Mouse (Mus musculus): ENCODE measurements at regions not wholly inside any gene's neighbourhood (a gene's known extent, or its start where the extent isn't known, plus 50 kb on each side); places are given as distances from the start of the nearest gene placed in this dataset.

DNA sequence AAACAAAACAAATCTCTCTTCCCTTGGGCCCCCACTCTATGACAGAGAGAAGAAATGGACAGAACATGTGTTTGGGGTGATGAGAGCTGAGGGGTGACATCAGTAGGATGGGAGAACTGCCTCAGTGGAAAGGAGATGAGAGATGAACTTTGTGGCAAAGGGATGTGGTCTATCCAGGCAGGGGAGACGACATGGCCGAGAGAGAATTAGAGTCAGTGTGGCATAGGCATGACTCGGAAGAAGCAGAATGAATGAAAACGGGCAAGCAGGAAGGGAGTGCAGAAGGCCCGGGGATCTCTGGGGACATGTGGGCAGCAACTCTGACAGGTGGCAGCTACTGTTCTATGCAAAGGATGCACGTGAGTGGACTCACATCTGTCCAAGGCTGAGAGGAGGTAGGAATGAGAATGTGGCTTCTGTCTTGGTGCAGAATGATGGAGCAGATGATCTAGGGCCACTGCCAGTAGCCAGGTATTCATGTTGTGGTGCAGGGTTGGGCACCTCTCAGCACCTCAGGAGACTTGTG, 113.4 kb downstream of the Ets2 start:
- DNase-seq (ENCODE audit: low spot score in 2 of 2), result no peak

DNA sequence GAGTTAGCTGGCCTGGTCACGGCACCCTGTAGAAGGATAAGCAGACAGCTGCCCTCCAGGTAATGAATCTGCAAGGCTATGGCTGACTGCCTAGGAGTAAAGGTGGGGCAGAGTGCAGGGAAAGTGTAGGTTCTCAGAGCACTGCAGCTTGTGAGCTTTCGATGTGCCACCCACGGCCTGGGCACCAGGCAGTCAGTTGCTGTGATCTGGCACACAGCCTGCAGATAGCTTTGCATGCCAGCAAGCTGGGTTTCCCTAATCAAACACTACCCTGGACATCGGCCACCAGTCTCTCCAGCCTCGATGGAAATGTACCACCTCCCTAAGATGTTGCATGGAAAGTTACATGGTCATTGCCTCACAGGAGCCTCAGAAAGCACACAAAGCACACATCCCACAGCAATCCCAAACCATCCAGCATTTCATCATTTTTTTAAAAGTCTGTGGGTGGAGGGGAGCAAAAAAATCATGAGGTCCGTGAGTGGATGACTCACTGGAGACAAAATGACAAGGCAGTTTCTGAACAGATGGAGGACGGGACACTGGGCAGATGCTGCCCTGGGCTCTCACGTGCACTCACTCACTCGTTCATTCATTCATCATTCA, 112.7 kb downstream of the Ets2 start:
- DNase-seq (ENCODE audit: low spot score in 2 of 2), result peak; percentile 36 to 50

DNA sequence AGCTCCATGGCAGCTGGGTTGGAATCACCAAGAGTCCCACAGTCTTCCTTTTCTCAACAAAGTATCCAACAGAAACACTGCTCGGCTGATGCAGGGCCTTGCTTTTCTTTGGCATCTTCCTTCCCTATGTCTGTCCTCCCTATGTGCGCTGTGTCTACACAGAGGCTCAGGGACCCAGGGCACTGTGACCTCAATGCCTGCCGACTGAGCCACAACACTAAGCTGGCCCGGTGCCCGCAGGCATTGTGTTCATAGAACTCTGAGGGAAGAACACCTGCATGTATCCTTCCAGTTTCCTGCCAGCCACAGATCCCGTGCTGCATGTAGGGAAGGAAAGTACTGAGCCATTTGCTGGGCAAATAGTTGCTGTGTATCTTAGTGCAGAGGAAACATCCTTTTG, 109.2 kb downstream of the Ets2 start:
- DNase-seq (ENCODE audit: low spot score in 2 of 2), result peak in 1 of 2 experiments; percentile 39

DNA sequence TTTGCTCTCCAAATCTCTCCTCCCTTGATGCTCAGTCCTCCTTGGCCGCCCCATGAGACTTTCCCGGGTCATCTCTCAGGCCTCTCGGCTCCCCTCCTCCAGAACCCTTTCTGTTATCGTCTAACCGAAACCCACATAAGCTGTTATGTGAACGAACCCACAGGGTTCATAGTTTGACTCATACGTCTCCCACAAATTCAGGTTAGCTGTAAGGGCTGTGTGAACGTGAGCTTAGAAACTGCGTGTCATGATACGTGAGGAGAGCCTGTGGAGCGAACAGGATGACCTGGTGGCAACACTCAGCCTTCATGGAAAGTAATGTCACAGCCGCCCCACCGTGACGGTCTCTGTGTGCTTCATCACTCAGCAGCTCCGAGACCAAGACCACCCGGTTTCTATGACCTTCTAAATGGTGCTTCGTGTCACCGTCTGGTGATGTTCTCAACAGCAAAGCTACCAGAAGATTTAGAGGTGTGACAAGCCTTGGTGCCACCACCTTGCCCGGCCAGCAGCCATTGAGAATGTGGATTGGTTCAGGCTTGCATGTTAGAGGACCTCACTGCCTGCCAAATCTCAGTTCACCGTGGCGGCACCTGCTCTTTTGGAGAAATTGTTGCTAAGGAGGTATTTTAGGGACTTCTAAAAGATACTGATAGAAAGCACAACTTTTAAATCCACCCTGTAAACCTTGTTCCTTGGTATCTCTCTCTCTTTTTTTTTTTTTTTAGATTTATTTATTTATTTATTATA, 107.4 kb downstream of the Ets2 start:
- DNase-seq (ENCODE audit: low spot score in 2 of 2), result no peak

DNA sequence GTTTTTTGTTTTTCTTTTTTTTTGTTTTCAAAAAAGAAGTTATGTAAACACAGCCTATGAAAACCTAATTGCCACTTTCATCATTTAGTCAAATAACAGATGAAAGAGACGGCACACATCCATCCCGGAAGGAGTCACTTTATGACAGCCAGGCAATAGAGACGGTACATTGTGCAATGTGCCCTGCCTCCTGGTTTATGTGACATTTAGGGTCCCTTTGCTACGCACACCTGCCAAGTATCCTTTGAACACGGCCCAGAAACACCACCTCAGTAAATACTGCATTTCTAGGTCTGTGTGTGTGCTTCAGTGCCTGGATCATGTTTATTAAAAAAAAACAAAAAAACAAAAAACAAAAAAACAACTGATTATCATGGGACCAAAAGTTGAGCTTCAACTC, 104.6 kb downstream of the Ets2 start:
- no peak for DNase-seq (ENCODE audit: low spot score in 2 of 2)

DNA sequence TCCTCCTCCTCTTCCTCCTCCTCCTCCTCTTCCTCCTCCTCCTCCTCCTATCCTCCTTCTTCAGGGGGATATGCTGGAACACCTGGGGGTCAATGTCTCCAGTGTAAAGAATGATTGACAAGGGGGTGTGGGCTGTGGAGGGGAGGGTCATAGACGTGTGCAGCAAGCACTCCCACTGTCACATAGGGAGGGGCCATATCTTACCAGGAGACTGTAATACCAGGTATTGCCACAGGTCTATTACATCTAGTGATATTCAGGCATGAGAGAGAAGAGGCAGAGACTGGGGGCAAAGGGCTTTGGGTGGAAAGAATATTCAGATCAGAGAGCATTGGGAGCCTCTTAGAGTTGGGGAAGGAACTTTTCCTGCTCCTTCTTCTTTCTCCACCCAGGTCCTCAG, 102.3 kb downstream of the Ets2 start:
- no peak for DNase-seq (ENCODE audit: low spot score in 2 of 2)

DNA sequence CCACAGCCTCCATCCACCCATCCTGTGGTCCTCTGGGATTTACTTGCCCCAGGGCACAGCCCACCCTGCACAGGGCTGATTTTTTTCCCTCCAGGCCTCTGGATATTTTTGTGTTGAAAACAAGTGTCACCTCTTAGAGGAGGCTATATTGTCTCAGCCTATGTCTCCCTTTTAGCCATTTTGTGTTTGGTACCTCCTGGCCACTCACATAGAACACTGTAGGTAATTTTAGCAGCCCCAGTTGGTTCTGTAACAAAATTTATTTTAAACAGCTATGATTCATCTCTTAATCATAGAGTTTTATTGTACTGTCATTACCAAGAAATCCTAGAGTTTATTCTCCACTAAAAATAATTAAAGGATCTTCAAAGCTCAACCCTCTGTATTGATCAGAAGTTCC, 100.8 kb downstream of the Ets2 start:
- DNase-seq (ENCODE audit: low spot score in 2 of 2), result no peak

DNA sequence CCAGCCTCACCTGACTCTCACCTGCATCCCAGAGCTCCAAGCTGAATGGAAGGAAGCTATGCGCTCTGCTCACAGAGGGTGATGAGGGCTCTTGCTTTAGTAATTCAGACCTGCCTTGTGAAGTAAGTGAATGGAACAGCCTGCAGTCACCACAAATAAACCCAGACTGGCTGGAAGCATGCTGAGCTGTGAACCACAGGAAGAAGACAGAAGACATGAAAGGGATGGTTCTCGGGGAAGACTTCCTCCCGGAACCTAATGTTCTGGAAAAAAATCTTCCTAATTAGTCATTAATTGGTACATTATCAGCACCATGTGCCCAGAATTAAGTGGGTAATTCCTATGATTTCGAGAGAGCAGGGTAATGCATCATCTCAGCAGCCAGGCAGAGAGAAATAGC, 100.3 kb downstream of the Ets2 start:
- DNase-seq (ENCODE audit: low spot score in 2 of 2), result peak in 1 of 2 experiments; percentile 48

DNA sequence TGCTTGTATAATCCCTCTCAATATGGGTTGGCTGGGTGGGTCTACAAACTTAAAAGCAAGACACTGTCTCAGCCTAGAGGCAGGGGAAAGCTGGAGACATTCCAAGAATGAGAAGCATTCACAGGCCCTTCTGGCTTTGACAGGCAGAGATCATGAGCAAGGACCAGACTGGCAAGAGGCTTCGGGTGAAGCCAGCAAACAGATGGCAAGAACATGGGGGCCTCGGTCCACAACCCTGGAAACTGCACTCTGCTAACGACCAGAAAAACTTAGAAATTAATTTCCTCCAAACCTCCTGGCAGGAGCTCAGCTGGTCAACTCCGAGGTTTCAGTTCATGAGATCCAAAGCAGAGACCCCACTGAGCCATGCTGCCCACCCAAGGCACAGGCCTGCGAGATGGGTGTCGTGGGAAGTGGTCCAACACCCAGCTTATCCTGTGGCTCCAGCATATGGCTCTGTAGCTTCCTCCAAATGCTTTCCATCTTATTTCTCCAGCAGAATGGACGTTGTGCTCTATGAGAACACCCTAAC, 99.1 kb downstream of the Ets2 start:
- no peak for DNase-seq (ENCODE audit: low spot score in 2 of 2)

DNA sequence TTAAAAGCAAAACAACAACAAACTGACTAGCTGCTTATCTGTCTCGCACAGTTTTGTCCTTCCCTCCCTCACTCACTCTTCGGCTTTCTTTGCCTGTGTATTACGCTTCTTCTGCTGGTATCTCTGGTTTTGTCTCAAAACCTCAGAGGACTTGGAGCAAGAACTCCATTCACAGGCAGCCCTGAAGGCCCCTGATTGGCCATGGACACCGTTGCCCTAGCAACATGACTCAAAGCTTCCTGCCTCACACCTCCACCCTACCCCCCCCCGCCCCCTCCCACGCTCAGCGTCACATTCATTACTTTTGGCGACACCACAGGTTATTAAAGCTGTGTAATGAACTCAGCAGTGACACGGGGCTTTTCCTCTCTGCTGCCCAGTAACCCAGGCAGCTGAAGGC, 96.7 kb downstream of the Ets2 start:
- DNase-seq (ENCODE audit: low spot score in 2 of 2), result peak; percentile 45 to 65

DNA sequence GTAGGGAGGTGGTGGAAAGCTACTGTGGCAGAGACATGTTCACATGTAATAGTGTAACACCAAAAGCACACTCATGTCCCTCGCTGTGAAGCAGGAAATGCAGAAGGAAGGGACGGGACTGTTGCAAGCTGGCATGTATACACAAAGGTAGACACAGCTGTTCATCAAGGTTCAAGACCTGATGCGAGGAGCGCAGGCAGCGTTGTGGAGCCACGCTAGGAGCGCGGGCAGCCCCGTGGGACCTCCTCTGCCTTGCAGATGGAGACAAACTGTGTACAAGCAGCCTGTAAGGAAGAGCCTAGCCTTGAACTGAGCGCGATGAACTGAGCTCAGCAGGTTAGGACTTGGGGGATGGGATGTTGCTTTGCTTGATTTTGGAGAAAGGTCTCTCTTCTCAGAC, 96.2 kb downstream of the Ets2 start:
- no peak for DNase-seq (ENCODE audit: low spot score in 2 of 2)

DNA sequence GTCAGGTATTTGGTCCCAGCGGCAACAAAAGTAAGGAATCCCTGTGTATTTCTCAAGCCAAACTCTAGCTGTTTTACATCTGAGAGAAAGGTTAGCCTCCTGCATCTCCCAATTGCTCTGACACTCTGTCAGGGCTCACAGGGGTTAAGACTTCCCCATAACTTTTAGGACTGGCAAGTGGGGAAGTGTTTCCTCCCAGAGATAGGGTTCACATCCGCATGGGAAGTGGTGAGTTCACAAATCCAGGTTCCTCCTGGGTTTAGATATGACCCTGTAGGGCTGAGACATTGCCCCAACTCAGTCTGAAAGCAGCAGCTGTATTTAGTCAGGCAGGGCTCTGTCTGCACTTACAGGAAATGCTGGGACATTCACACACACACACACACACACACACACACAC, 95.3 kb downstream of the Ets2 start:
- DNase-seq (ENCODE audit: low spot score in 2 of 2), result no peak

DNA sequence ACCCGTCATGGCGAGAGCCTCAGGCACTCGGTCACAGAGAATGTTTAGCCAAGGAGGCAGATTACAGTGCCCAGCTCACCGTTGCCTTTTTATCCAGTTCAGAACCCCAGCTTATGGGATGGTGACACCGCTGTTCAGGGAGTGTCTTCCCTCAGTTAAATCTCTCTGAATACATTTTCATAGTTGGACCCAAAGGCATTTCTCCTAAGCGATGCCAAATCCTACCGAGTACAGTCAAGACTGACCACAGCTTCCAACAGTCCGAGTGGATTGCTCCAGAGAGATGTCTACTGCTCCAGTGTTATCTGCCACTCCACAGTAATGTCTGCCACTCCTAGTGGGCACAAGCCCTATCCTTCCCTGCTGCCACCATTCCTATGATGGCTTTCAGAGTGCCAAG, 93.0 kb downstream of the Ets2 start:
- no peak for DNase-seq (ENCODE audit: low spot score in 2 of 2)

DNA sequence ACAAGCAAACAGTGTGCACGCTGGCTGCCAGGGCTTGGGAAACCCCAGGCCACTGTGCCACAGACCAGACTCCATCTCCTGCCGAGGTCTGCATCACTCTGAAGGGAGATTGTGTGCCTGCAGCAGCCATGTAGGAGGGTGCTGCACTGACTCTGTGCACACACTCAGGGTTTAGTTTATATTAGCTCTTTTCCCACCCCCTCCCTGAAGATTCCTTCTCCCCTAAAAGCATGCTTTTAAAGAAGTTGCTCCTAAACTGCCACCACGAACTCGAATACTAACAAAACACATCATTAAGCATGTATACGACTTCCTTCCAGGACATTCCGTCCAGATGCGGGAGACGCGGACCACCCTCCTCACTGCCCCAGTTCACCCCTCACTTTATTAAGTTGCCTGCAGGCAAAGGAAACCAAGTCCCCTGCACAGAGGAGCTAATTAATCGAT, 92.4 kb downstream of the Ets2 start:
- no peak for DNase-seq (ENCODE audit: low spot score in 2 of 2)

DNA sequence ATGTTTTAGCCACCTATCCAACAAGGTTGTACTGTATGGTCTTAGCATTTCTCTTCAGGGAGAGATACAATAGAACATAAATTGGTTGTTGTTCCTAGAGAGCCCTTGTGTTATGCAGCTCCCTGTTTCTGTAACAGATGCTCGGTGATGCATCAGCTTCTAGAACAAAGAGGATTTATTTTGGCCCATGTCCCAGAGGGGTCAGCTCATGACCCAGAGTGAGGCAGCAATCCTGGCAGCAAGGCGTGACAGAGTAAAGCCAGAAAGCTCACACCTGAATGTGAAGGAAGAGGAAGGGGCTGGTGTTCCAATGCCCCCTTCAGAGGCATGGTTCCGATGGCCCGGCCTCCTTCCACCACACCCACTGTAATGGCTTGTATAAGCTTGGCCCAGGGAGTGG, 88.8 kb downstream of the Ets2 start:
- no peak for DNase-seq (ENCODE audit: low spot score in 2 of 2)

DNA sequence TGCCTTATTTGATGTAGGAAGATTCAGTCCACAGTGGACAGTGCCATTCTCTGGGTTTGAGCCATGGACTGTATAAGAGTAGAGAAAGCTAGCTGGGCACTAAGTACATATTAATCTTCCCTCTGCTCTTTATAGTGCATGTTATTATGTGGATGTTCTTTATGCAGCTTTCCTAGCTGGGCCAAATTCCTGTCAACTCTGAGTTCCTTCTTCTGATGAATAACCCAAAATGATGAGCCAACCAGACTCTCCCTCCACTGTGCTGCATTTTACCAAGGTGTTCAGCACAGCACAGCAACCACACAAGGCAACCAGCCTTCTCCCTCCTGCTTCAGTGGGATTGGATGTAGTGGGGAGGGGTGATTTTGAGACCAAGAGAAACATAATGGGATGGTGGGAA, 87.7 kb downstream of the Ets2 start:
- DNase-seq (ENCODE audit: low spot score in 2 of 2), result no peak

DNA sequence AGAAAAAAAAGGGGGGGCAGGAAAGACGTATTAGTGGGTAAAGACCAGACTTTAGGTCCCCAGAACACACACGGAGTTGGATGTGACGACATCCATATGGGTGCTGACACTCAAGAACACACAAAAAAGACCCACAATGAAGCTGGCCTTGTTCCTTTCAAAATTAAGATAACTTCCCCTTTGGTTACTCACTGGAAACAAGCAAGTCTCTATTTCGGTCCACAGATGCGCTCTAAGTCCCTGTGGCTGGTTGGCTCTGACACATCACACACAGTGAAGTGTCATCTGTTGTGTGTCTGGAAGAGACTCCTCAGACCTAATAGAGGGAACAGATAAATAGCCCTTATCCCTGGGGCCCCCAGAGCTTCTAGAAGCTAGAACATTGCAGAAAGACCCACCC, 79.8 kb downstream of the Ets2 start:
- DNase-seq (ENCODE audit: low spot score in 2 of 2), result no peak

DNA sequence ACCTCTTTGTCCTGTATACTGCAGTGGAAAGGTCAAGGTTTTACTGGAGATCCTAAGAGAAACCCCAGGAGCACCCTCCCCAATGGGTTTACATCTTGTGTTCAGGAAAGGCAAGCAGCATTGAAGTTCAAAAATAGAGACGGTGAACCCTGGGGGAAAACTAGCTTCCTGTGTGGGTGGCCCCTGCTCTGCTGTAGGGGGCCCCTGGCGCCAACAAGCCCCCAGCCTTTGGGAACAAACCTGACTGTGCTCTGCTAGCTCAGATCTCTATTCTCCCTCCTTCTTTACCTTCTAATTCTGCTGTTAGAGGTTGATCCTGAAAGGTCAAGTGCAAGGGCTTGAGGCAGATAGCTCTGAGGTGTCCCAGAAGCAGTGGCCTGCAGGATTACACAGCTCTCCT, 78.6 kb downstream of the Ets2 start:
- no peak for DNase-seq (ENCODE audit: low spot score in 2 of 2)

DNA sequence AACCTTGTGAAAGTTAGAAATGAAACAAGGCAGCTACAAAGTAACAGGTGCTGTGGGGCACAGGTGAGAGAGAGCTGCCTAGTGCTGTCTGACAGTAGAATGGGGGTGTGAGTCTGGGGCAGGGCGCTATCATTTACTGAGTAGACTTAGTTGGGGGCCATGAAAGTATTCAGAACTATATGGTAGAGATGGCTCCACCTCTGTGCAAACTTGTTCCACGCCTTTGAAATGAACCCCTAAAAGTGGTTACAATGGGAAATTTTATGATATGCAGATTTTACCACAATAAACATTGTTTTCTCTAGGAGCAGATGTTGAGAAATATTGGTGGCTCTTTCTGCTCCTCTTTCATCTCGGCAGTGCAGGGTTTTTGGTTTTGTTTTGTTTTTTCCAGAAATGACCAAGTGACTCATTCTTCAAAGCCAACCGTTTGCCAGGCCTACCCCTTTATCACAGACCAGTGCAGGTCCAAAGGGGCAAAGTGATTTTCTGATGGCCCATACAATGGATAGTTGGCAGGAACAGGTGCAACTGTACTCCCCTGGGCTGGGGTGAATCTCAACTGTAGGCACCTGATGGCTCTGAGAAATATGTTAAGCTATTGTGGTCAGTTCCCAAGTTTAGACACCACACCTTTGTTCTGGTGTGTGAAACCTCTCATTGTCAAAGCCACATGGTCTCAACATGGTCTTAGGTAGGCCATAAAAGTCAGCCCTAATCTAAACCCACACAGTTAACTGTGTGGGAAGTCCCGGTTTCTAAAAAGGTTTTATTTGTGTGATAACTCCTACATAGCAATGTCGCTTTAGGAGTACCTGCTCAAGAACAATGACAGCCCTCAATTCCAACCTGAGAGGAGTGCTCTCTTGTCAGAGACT, 77.2 kb downstream of the Ets2 start:
- no peak for DNase-seq (ENCODE audit: low spot score in 2 of 2)

DNA sequence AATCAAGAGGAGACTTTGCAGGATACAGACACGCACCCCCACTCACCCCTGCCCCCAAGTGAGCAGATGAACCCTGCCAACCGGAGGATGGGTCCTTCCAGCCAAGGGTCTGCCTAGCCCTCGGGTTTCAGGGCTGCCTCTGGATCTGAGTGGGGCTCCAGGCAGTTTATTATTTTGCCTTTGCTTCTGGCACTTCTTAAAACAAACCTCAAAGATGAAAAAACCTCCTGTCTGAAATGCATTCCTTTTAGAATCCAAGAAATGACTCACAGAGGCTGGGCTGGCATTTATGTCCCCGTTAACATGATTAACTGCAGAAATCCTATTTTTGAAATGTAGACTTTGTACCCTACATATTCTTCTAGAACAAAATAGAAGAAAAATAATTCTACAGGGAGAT, 76.3 kb downstream of the Ets2 start:
- DNase-seq (ENCODE audit: low spot score in 2 of 2), result no peak

DNA sequence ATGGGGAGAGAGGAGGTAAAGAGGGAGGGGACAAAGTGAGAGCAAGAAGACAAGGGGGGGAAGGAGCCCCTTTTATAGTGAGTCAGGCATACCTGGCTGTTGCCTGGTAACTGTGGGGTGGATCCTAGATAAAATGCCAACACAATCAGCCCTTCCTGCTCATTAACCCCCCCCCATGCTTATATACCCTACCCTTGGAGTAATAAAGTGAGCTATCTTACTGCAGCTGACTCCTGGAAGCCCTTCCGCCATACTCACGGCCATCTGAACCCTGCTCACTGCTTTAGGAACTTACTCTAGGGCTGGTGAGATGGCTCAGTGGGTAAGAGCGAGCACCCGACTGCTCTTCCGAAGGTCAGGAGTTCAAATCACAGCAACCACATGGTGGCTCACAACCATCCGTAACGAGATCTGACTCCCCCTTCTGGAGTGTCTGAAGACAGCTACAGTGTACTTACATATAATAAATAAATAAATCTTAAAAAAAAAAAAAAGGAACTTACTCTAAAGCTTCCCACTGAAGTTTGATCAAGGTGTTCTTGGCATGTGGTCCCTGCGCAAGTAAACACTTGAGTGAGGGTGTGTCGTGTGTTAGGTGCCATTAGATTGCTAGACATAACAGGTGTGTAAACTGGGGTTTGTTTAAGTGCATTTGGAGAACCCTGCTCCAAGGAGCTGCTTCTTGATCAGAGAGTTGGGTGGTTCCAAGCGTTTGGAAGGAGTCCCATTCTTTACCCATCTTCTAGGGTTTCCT, 74.9 kb downstream of the Ets2 start:
- DNase-seq (ENCODE audit: low spot score in 2 of 2), result no peak

DNA sequence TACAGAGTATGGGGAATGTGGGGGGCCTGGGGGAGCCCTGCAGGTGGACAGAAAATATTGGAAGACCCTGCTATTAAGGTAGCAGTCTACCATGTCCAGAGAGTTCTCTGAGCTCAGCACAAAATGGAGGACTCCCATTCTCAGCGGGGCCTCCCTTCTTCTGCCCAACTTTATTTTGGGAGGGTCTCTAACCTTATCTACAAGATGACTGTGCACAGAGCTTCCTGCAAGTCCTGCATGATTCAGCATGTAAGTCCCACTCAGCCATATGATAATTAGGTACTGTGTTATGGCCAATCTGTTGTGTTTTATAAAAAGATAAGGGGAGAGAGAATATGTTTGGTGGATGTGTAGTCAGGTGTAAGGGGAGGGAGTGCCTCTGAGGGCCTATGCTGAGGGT, 74.1 kb downstream of the Ets2 start:
- DNase-seq (ENCODE audit: low spot score in 2 of 2), result no peak

All from right cerebral cortex, postnatal 10 days (tissue).